Mouse (Mus musculus): ENCODE measurements around the gene Rfesd. TPM values are rescaled to one million over a fixed set of nuclear protein-coding genes. Genes with fewer than 3 reads are reported as not detected.

Gene Rfesd
- total and polyA plus RNA-seq, 3 experiments, result 38.3 to 72.1 TPM; not detected in 1

GRCm38 (mm10) chr13:75974481-75974880 is 44.0 kb downstream of the Rfesd start:
- Histone ChIP-seq H3K9me3 (replicated peaks; ENCODE audit: insufficient read depth, low read length) (no peaks in the 10 kb centered on the region), H3K4me3 (ENCODE audit: control insufficient read depth in 1 of 2, insufficient read depth in 1 of 2, low read depth in 2 of 2, low read length in 2 of 2) (no peak overlapping the region), H3K9ac (ENCODE audit: control insufficient read depth, low read depth, low read length, poor library complexity, severe bottlenecking) (no peak overlapping the region), H3K36me3 (ENCODE audit: control insufficient read depth in 1 of 2, insufficient read depth in 2 of 2, low read length in 2 of 2) (no peaks in the 10 kb centered on the region), H3K4me1 (ENCODE audit: control insufficient read depth in 1 of 2, insufficient read depth in 2 of 2, low read length in 2 of 2) (no peaks in the 10 kb centered on the region; a peak in 1 of 4 replicates), H3K79me2 (ENCODE audit: control insufficient read depth, insufficient read depth, low read length, poor library complexity) (no peaks in the 10 kb centered on the region), H3K27ac (ENCODE audit: control insufficient read depth, low read depth, low read length) (no peak overlapping the region), H3K27me3 (ENCODE audit: control insufficient read depth in 1 of 2, insufficient read depth in 2 of 2, low read length in 2 of 2) (no peaks in the 10 kb centered on the region)
- TF ChIP-seq SMC3 (IDR thresholded peaks at IDR 0.05; ENCODE audit: low read depth, low read length) (no peak), TBP (IDR thresholded peaks at IDR 0.05; ENCODE audit: low read depth, low read length) (no peak), MEF2A (IDR thresholded peaks at IDR 0.05; ENCODE audit: extremely low read depth, insufficient replicate concordance, low read depth, low read length, poor library complexity, severe bottlenecking) (no peak)
- DNase-seq (ENCODE audit: low read depth, low spot score), result no peak

- Histone ChIP-seq H3K27me3 (ENCODE audit: control insufficient read depth in 1 of 2, insufficient read depth in 2 of 2, low read length in 2 of 2) (no peaks in the 10 kb centered on the region), H3K36me3 (ENCODE audit: control insufficient read depth in 1 of 2, insufficient read depth in 2 of 2, low read length in 2 of 2) (no peaks in the 10 kb centered on the region), H3K4me1 (ENCODE audit: control insufficient read depth in 1 of 2, insufficient read depth in 2 of 2, low read length in 2 of 2) (no peaks in the 10 kb centered on the region), H3K9ac (ENCODE audit: control insufficient read depth, low read depth, low read length, poor library complexity, severe bottlenecking) (no peak within 1 kb of the TSS), H3K27ac (ENCODE audit: control insufficient read depth, low read depth, low read length) (no peak within 1 kb of the TSS), H3K79me2 (ENCODE audit: control insufficient read depth, insufficient read depth, low read length, poor library complexity) (no peaks in the 10 kb centered on the region), H3K9me3 (replicated peaks; ENCODE audit: insufficient read depth, low read length) (no peaks in the 10 kb centered on the region), H3K4me3 (ENCODE audit: control insufficient read depth in 1 of 2, insufficient read depth in 1 of 2, low read depth in 2 of 2, low read length in 2 of 2) (no peak within 1 kb of the TSS)
- DNase-seq (ENCODE audit: low read depth, low spot score), result no peak
- TF ChIP-seq MEF2A (IDR thresholded peaks at IDR 0.05; ENCODE audit: extremely low read depth, insufficient replicate concordance, low read depth, low read length, poor library complexity, severe bottlenecking) (no peak), USF2 (IDR thresholded peaks at IDR 0.05; ENCODE audit: borderline replicate concordance in 1 of 2, insufficient read depth in 1 of 2, low read depth in 1 of 2, low read length in 2 of 2) (no peak), SIN3A (IDR thresholded peaks at IDR 0.05; ENCODE audit: low read length) (no peak), MAZ (IDR thresholded peaks at IDR 0.05; ENCODE audit: low read depth, low read length) (no peak), RCOR1 (IDR thresholded peaks at IDR 0.05; ENCODE audit: low read depth, low read length) (no peak), CHD2 (IDR thresholded peaks at IDR 0.05; ENCODE audit: low read length) (no peak), USF1 (IDR thresholded peaks at IDR 0.05; ENCODE audit: low read depth, low read length) (no peak), ZNF384 (IDR thresholded peaks at IDR 0.05; ENCODE audit: low read depth, low read length) (no peak), RAD21 (IDR thresholded peaks at IDR 0.05; ENCODE audit: low read depth, low read length) (no peak), ELF1 (IDR thresholded peaks at IDR 0.05; ENCODE audit: low read depth, low read length) (no peak), MXI1 (IDR thresholded peaks at IDR 0.05; ENCODE audit: low read depth, low read length) (no peak), MYB (IDR thresholded peaks at IDR 0.05; ENCODE audit: low read depth, low read length) (no peak), BHLHE40 (IDR thresholded peaks at IDR 0.05; ENCODE audit: borderline replicate concordance, low read depth, low read length) (no peak), CHD1 (IDR thresholded peaks at IDR 0.05; ENCODE audit: low read depth, low read length) (no peak), ETS1 (IDR thresholded peaks at IDR 0.05; ENCODE audit: low read depth, low read length) (no peak), POLR2AphosphoS5 (IDR thresholded peaks at IDR 0.05; ENCODE audit: borderline replicate concordance, low read depth, low read length) (no peak), HCFC1 (IDR thresholded peaks at IDR 0.05; ENCODE audit: low read depth, low read length) (no peak), NRF1 (IDR thresholded peaks at IDR 0.05; ENCODE audit: insufficient read depth, low read depth, low read length, poor library complexity, severe bottlenecking) (no peak)
These were observed 51.7 kb downstream of the Rfesd start, which contains the start of gene Spata9 for GRCm38 (mm10) chr13:75966850-75967249. TSS of gene Spata9 (plus strand) at chr13:75967150.
